Mouse (Mus musculus): ENCODE measurements around the gene Dhx37. TPM values are rescaled to one million over a fixed set of nuclear protein-coding genes. Genes with fewer than 3 reads are reported as not detected.

Dhx37 gene
- polyA plus RNA-seq, 1 experiment: 80.8 TPM

- no peak for TF ChIP-seq GATA1 (IDR thresholded peaks at IDR 0.05; ENCODE audit: low read length)
Measured at GRCm38 (mm10) chr5:125426343-125426742, 7.6 kb downstream of the Dhx37 start.

- TF ChIP-seq GATA1 (IDR thresholded peaks at IDR 0.05; ENCODE audit: low read length): no peak
Measured at GRCm38 (mm10) chr5:125425698-125426276, 8.1 kb downstream of the Dhx37 start.

GRCm38 (mm10) chr5:125419124-125419523 is 14.8 kb downstream of the Dhx37 start:
- TF ChIP-seq GATA1 (IDR thresholded peaks at IDR 0.05; ENCODE audit: low read length): no peak

- no peak for TF ChIP-seq GATA1 (IDR thresholded peaks at IDR 0.05; ENCODE audit: low read length)
Measured at GRCm38 (mm10) chr5:125418636-125419035, 15.3 kb downstream of the Dhx37 start.

- TF ChIP-seq GATA1 (IDR thresholded peaks at IDR 0.05; ENCODE audit: low read length): no peak
Measured at GRCm38 (mm10) chr5:125416183-125416582, 17.7 kb downstream of the Dhx37 start.

- no peak for TF ChIP-seq GATA1 (IDR thresholded peaks at IDR 0.05; ENCODE audit: low read length)
Measured at GRCm38 (mm10) chr5:125413763-125414162, 20.2 kb downstream of the Dhx37 start.

- TF ChIP-seq GATA1 (IDR thresholded peaks at IDR 0.05; ENCODE audit: low read length): no peak
Measured at GRCm38 (mm10) chr5:125411972-125412530, 21.9 kb downstream of the Dhx37 start.

- TF ChIP-seq GATA1 (IDR thresholded peaks at IDR 0.05; ENCODE audit: low read length): no peak
Measured at GRCm38 (mm10) chr5:125409348-125410090, 24.4 kb downstream of the Dhx37 start.

GRCm38 (mm10) chr5:125408842-125409241 is 25.1 kb downstream of the Dhx37 start:
- TF ChIP-seq GATA1 (IDR thresholded peaks at IDR 0.05; ENCODE audit: low read length): no peak

GRCm38 (mm10) chr5:125407910-125408575 is 25.9 kb downstream of the Dhx37 start:
- TF ChIP-seq GATA1 (IDR thresholded peaks at IDR 0.05; ENCODE audit: low read length): no peak

- no peak for TF ChIP-seq GATA1 (IDR thresholded peaks at IDR 0.05; ENCODE audit: low read length)
Measured at GRCm38 (mm10) chr5:125407020-125407830, 26.7 kb downstream of the Dhx37 start.

GRCm38 (mm10) chr5:125406322-125407016 is 27.5 kb downstream of the Dhx37 start:
- TF ChIP-seq GATA1 (IDR thresholded peaks at IDR 0.05; ENCODE audit: low read length): no peak

- no peak for TF ChIP-seq GATA1 (IDR thresholded peaks at IDR 0.05; ENCODE audit: low read length)
Measured at GRCm38 (mm10) chr5:125405546-125406248, 28.2 kb downstream of the Dhx37 start.

- no peak for TF ChIP-seq GATA1 (IDR thresholded peaks at IDR 0.05; ENCODE audit: low read length)
Measured at GRCm38 (mm10) chr5:125404903-125405545, 28.9 kb downstream of the Dhx37 start.
